Mouse (Mus musculus): ENCODE measurements at regions not wholly inside any gene's neighbourhood (a gene's known extent, or its start where the extent isn't known, plus 50 kb on each side); places are given as distances from the start of the nearest gene placed in this dataset.

- H3K9ac ChIP-seq (replicated peaks; ENCODE audit: low read length), result no peak overlapping the region
- H3K9me3 ChIP-seq (ENCODE audit: low read length), result 0 out of 2 replicates have a peak, but pooled peaks cover 3% of the 10 kb centered on the region
- no peak overlapping the region for H3K4me2 ChIP-seq (ENCODE audit: low read depth, low read length)
- no peak for DNase-seq (ENCODE audit: low spot score)
- 81% methylated on average over 3 of the region's 3 CpGs for WGBS
- ATAC-seq, result no peak
- H3K4me3 ChIP-seq (ENCODE audit: low read length), result no peak overlapping the region
- no peaks in the 10 kb centered on the region for H3K36me3 ChIP-seq (ENCODE audit: insufficient read depth, low read length)
- no peaks in the 10 kb centered on the region for H3K4me1 ChIP-seq (ENCODE audit: insufficient read depth, low read length)
- no peak for TF ChIP-seq CTCF (IDR thresholded peaks at IDR 0.05; ENCODE audit: low read depth)
- H3K27ac ChIP-seq, result no peak overlapping the region
- H3K27me3 ChIP-seq (ENCODE audit: insufficient read depth, low read length), result no peaks in the 10 kb centered on the region
Measured at GRCm38 (mm10) chr11:7531847-7532246, 318.1 kb upstream of the Igfbp3 start.

- no peaks in the 10 kb centered on the region for H3K36me3 ChIP-seq (ENCODE audit: insufficient read depth, low read length)
- ATAC-seq, result no peak
- H3K4me2 ChIP-seq (ENCODE audit: low read depth, low read length), result no peak overlapping the region
- H3K9ac ChIP-seq (replicated peaks; ENCODE audit: low read length), result no peak overlapping the region
- H3K4me1 ChIP-seq (ENCODE audit: insufficient read depth, low read length), result no peaks in the 10 kb centered on the region
- no peaks in the 10 kb centered on the region for H3K27me3 ChIP-seq (ENCODE audit: insufficient read depth, low read length)
- H3K27ac ChIP-seq, result no peak overlapping the region
- no peak for DNase-seq (ENCODE audit: low spot score)
- H3K9me3 ChIP-seq (ENCODE audit: low read length), result no peaks in the 10 kb centered on the region
- H3K4me3 ChIP-seq (ENCODE audit: low read length), result no peak overlapping the region
- WGBS, result 88% methylated on average over 6 of the region's 6 CpGs
- peak; percentile 6; the same call in 1 of the 2 replicates for TF ChIP-seq CTCF (IDR thresholded peaks at IDR 0.05; ENCODE audit: low read depth)
Measured at GRCm38 (mm10) chr11:7530482-7531148, 316.9 kb upstream of the Igfbp3 start.

GRCm38 (mm10) chr11:7519556-7519955 is 305.8 kb upstream of the Igfbp3 start:
- no peak overlapping the region for H3K9ac ChIP-seq (replicated peaks; ENCODE audit: low read length)
- no peaks in the 10 kb centered on the region for H3K36me3 ChIP-seq (ENCODE audit: insufficient read depth, low read length)
- no peak for DNase-seq (ENCODE audit: low spot score)
- no peak overlapping the region for H3K4me3 ChIP-seq (ENCODE audit: low read length)
- no peak for ATAC-seq
- no peak overlapping the region for H3K4me2 ChIP-seq (ENCODE audit: low read depth, low read length)
- H3K27me3 ChIP-seq (ENCODE audit: insufficient read depth, low read length), result no peaks in the 10 kb centered on the region
- no peak for TF ChIP-seq CTCF (IDR thresholded peaks at IDR 0.05; ENCODE audit: low read depth)
- 77% methylated on average over 2 of the region's 2 CpGs for WGBS
- H3K4me1 ChIP-seq (ENCODE audit: insufficient read depth, low read length), result no peaks in the 10 kb centered on the region
- no peaks in the 10 kb centered on the region for H3K9me3 ChIP-seq (ENCODE audit: low read length)
- H3K27ac ChIP-seq, result no peak overlapping the region

- DNase-seq (ENCODE audit: low spot score) (no peak), ATAC-seq (no peak)
Measured at GRCm38 (mm10) chr11:7508861-7509260, 295.1 kb upstream of the Igfbp3 start.

GRCm38 (mm10) chr11:7506421-7506945 is 292.8 kb upstream of the Igfbp3 start:
- no peaks in the 10 kb centered on the region for H3K9me3 ChIP-seq (ENCODE audit: low read length)
- DNase-seq (ENCODE audit: low spot score), result no peak
- no peaks in the 10 kb centered on the region for H3K27me3 ChIP-seq (ENCODE audit: insufficient read depth, low read length)
- no peak overlapping the region for H3K9ac ChIP-seq (replicated peaks; ENCODE audit: low read length)
- H3K4me2 ChIP-seq (ENCODE audit: low read depth, low read length), result no peak overlapping the region
- H3K4me1 ChIP-seq (ENCODE audit: insufficient read depth, low read length), result no peaks in the 10 kb centered on the region
- ATAC-seq, result no peak
- no peak for TF ChIP-seq CTCF (IDR thresholded peaks at IDR 0.05; ENCODE audit: low read depth)
- no peak overlapping the region for H3K4me3 ChIP-seq (ENCODE audit: low read length)
- WGBS, result 76% methylated on average over 7 of the region's 7 CpGs
- H3K36me3 ChIP-seq (ENCODE audit: insufficient read depth, low read length), result no peaks in the 10 kb centered on the region
- no peak overlapping the region for H3K27ac ChIP-seq

More at GRCm38 (mm10) chr11:7508861-7509260, 295.1 kb upstream of the Igfbp3 start:
- no peaks in the 10 kb centered on the region for H3K27me3 ChIP-seq (ENCODE audit: insufficient read depth, low read length)
- no peak overlapping the region for H3K4me2 ChIP-seq (ENCODE audit: low read depth, low read length)
- H3K36me3 ChIP-seq (ENCODE audit: insufficient read depth, low read length), result no peaks in the 10 kb centered on the region
- no peak overlapping the region for H3K27ac ChIP-seq
- no peak overlapping the region for H3K4me3 ChIP-seq (ENCODE audit: low read length)
- H3K4me1 ChIP-seq (ENCODE audit: insufficient read depth, low read length), result no peaks in the 10 kb centered on the region
- 87% methylated on average over 5 of the region's 5 CpGs for WGBS
- no peaks in the 10 kb centered on the region for H3K9me3 ChIP-seq (ENCODE audit: low read length)
- no peak for TF ChIP-seq CTCF (IDR thresholded peaks at IDR 0.05; ENCODE audit: low read depth)
- no peak overlapping the region for H3K9ac ChIP-seq (replicated peaks; ENCODE audit: low read length)

GRCm38 (mm10) chr11:7504651-7505321 is 291.1 kb upstream of the Igfbp3 start:
- Histone ChIP-seq H3K36me3 (ENCODE audit: insufficient read depth, low read length) (no peaks in the 10 kb centered on the region), H3K9ac (replicated peaks; ENCODE audit: low read length) (no peak overlapping the region), H3K4me1 (ENCODE audit: insufficient read depth, low read length) (no peaks in the 10 kb centered on the region), H3K9me3 (ENCODE audit: low read length) (no peaks in the 10 kb centered on the region), H3K27ac (no peak overlapping the region), H3K4me3 (ENCODE audit: low read length) (no peak overlapping the region), H3K27me3 (ENCODE audit: insufficient read depth, low read length) (no peaks in the 10 kb centered on the region), H3K4me2 (ENCODE audit: low read depth, low read length) (no peak overlapping the region)
- DNase-seq (ENCODE audit: low spot score) (peak; percentile 48), ATAC-seq (peak; percentile 52; the same call in 1 of the 2 replicates)
- no peak for TF ChIP-seq CTCF (IDR thresholded peaks at IDR 0.05; ENCODE audit: low read depth)
- WGBS, result 71% methylated on average over 10 of the region's 10 CpGs

- 70% methylated on average over 2 of the region's 2 CpGs for WGBS
- no peak for ATAC-seq
- no peak overlapping the region for H3K9ac ChIP-seq (replicated peaks; ENCODE audit: low read length)
- no peak overlapping the region for H3K4me3 ChIP-seq (ENCODE audit: low read length)
- no peaks in the 10 kb centered on the region for H3K27me3 ChIP-seq (ENCODE audit: insufficient read depth, low read length)
- no peak for DNase-seq (ENCODE audit: low spot score)
- H3K27ac ChIP-seq, result no peak overlapping the region
- H3K4me1 ChIP-seq (ENCODE audit: insufficient read depth, low read length), result no peaks in the 10 kb centered on the region
- H3K4me2 ChIP-seq (ENCODE audit: low read depth, low read length), result no peak overlapping the region
- no peaks in the 10 kb centered on the region for H3K9me3 ChIP-seq (ENCODE audit: low read length)
- no peak for TF ChIP-seq CTCF (IDR thresholded peaks at IDR 0.05; ENCODE audit: low read depth)
- no peaks in the 10 kb centered on the region for H3K36me3 ChIP-seq (ENCODE audit: insufficient read depth, low read length)
Measured at GRCm38 (mm10) chr11:7502679-7503078, 289.0 kb upstream of the Igfbp3 start.

All from hindbrain, postnatal 0 days (tissue).